Mouse (Mus musculus): ENCODE results near the gene Wnt3.

DNA sequence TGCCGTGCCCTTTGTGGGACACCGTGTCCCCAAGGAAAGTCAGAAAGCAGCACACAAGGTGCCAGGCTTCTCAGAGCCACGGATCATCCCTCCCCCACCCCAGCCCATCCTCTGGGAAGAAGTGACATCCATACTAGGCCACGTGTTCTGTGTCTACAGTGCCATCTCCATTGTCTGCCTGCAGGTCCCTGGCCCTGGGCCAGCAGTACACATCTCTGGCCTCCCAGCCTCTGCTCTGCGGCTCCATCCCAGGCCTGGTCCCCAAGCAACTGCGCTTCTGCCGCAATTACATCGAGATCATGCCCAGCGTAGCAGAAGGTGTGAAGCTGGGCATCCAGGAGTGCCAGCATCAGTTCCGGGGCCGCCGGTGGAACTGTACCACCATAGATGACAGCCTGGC, 34.0 kb downstream of the Wnt3 start:
- TF ChIP-seq CTCF (IDR thresholded peaks at IDR 0.05; ENCODE audit: insufficient read depth, low read length): no peak
- TF ChIP-seq POLR2A (IDR thresholded peaks at IDR 0.05; ENCODE audit: borderline replicate concordance, extremely low read depth, low read depth, low read length): no peak

Measured in lung, adult 2 months (tissue).